Mouse (Mus musculus) liver, adult 2 months (tissue): ENCODE measurements at regions not wholly inside any gene's neighbourhood (a gene's known extent, or its start where the extent isn't known, plus 50 kb on each side); places are given as distances from the start of the nearest gene placed in this dataset.

Experiments
- CTCF ChIP-seq: fragments of 200-500 bp; IDR thresholded peaks from 2 replicates; pipeline ENCODE4 v1.5.1; 2011; ENCODE audit warnings: low read depth, low read length, control low read depth
- POLR2A ChIP-seq: fragments of 200-500 bp; IDR thresholded peaks from 2 replicates; pipeline ENCODE4 v1.6.1; 2011; ENCODE audit warnings: low read length, control low read depth; ENCODE audit not compliant: insufficient read depth; ENCODE audit errors: extremely low read depth

- TF ChIP-seq POLR2A: no peak
- no peak for TF ChIP-seq CTCF
Observed at GRCm38 (mm10) chr8:109013577-109013976, 480.2 kb upstream of the Pmfbp1 start.
